Mouse (Mus musculus): Measurements from ENCODE around the gene Prmt2. TPM values are rescaled to one million over a fixed set of nuclear protein-coding genes. Genes with fewer than 3 reads are reported as not detected.

Prmt2 gene
- 6.6 and 8.3 TPM in 2 replicates for polyA plus RNA-seq (2012; ENCODE audit: low replicate concordance)

DNA sequence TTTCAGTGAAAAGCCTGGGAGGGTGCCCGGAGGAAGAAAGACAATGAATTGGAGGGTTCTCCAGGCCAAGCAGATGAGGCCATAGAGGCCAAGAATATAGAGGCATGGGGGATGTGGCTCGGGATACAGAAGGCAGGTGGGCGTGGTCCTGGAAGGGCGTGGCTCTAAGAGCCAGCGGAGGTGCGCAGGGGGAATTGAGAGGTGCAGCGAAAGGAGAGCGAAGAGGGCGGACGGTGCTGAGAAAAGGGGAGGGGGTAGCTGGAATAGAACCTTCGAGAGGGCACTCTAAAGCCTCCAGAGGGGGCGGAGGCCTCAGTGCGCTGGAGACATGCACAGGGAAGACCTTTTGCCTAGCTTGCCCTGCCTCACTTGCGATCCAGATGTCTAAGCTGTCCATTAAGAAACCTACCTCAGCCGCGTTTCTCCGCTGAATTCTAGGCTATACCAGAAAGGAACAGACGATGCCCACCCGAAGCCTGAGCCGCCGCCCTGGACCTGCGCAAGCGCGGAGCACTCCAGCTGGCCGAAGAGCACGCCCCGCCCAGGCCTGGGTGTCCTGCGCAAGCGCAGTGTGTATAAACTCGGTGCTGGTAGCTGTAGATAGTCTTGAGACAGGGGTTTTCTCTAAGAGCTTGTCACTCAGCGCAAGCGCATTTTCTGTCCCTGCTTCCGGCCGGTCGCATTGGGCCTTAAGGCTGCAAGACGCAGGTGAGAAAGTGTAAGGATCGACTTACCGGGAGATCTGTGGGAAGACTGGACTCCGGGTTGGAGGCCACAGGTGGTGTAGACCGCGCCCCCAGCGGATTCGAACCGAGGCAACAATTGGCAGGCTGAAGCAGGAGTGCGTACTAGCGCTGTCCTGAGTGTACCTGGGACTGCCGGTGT is at the start of gene Prmt2:
Prmt2 (minus strand) TSS at position 525 of the 885 bp plus-strand sequence.

DNA sequence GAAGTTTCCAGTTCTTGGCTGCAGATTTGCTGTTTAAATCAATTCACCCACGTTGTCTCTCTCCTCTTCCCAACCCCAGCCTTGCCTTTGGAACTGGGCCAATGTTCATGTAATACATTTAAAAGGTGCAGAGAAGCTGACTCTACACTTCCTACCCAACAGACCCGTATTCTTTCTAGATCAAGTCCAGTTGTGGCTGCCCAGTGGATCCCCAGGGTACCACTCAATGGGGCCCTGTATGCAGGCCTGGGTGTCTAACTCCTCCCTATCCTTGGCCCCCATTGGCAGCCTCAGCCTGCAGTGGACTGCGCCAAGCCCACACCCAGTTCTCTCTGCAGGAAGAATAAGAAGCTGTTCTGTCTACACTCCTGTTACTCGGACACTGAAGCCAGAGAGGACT is 15.9 kb upstream of the Prmt2 start, which contains the start of gene S100b:
S100b (plus strand) TSS at position 318 of the 400 bp plus-strand sequence.

Other genes starting within 250 kb of the Prmt2 start
- 4.6 and 9.2 TPM in 2 replicates for gene Zfp280b, start 205.2 kb downstream of the Prmt2 start, polyA plus RNA-seq (2012; ENCODE audit: low replicate concordance)
- gene Slc5a4b, start 126.9 kb downstream of the Prmt2 start, polyA plus RNA-seq (2012; ENCODE audit: low replicate concordance) = not detected in 2 replicates
- not detected in 2 replicates for gene Slc5a4a, start 90.4 kb downstream of the Prmt2 start, polyA plus RNA-seq (2012; ENCODE audit: low replicate concordance)
- not detected in 2 replicates for gene S100b, start 16.0 kb upstream of the Prmt2 start, polyA plus RNA-seq (2012; ENCODE audit: low replicate concordance)
- gene Dip2a, start 107.4 kb upstream of the Prmt2 start, polyA plus RNA-seq (2012; ENCODE audit: low replicate concordance) = 4.9 and 8.4 TPM in 2 replicates
- gene AC141477.1, start 202.6 kb upstream of the Prmt2 start, polyA plus RNA-seq (2012; ENCODE audit: low replicate concordance) = not detected in 2 replicates
- 31.6 and 55.9 TPM in 2 replicates for gene Pcnt, start 204.9 kb upstream of the Prmt2 start, polyA plus RNA-seq (2012; ENCODE audit: low replicate concordance)
- not detected in 2 replicates for gene 2610028H24Rik, start 211.2 kb upstream of the Prmt2 start, polyA plus RNA-seq (2012; ENCODE audit: low replicate concordance)
- gene Mcm3ap, start 231.1 kb upstream of the Prmt2 start, polyA plus RNA-seq (2012; ENCODE audit: low replicate concordance) = 19.0 and 23.9 TPM in 2 replicates
- gene Ybey, start 231.2 kb upstream of the Prmt2 start, polyA plus RNA-seq (2012; ENCODE audit: low replicate concordance) = 0.34 and 2.1 TPM in 2 replicates

Data from hematopoietic multipotent progenitor cell, adult 10-12 weeks (in vitro differentiated cells).